Mouse (Mus musculus): ENCODE results near the gene Emx1. TPM values are rescaled to one million over a fixed set of nuclear protein-coding genes. Genes with fewer than 3 reads are reported as not detected.

The Emx1 gene
- total and polyA plus RNA-seq, 3 experiments, result not detected

DNA sequence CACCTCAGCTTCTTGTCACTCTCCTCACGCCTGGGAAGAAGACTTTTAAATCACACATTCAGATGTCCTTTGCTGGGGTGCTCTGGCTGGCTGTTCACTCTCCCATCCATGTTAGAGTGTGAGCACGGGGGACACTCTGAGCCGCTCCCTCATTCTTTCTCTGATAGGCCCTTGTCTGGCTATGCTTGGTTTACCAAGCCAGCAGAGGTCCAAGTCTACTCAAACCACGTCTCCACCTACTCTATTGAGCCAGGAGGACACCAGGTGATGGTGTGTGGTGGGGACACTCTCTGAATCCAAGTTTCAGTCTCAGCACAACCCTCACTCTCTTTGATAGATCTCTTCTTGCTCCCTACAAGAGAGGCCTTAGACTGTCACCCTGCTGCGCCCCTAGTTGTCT is 20.1 kb downstream of the Emx1 start:
- WGBS, result 77% methylated on average over 5 of the region's 5 CpGs
- no peak overlapping the region for H3K9ac ChIP-seq (ENCODE audit: low read depth, low read length)
- no peak overlapping the region for H3K4me3 ChIP-seq
- no peak for DNase-seq
- no peaks in the 10 kb centered on the region for H3K36me3 ChIP-seq (ENCODE audit: control insufficient read depth, insufficient read depth, low read length)
- no peak for TF ChIP-seq EP300 (IDR thresholded peaks at IDR 0.05; ENCODE audit: insufficient read depth, low read depth, low read length)
- TF ChIP-seq CTCF (IDR thresholded peaks at IDR 0.05), result no peak
- TF ChIP-seq POLR2A (IDR thresholded peaks at IDR 0.05; ENCODE audit: insufficient read depth, low read depth, low read length), result no peak
- H3K4me1 ChIP-seq (ENCODE audit: control insufficient read depth, insufficient read depth, low read length), result no peaks in the 10 kb centered on the region
- intact Hi-C loops (cut with DNase I), result no loop called here
- no peak overlapping the region for H3K27ac ChIP-seq
- H3K79me2 ChIP-seq (replicated peaks; ENCODE audit: control insufficient read depth, insufficient read depth, low read length), result no peaks in the 10 kb centered on the region
- no peaks in the 10 kb centered on the region for H3K27me3 ChIP-seq (ENCODE audit: control insufficient read depth, insufficient read depth, low read length)

- no peaks in the 10 kb centered on the region for H3K36me3 ChIP-seq (ENCODE audit: control insufficient read depth, insufficient read depth, low read length)
- H3K4me3 ChIP-seq, result no peak overlapping the region
- no peaks in the 10 kb centered on the region for H3K4me1 ChIP-seq (ENCODE audit: control insufficient read depth, insufficient read depth, low read length)
- intact Hi-C loops (cut with DNase I), result no loop called here
- TF ChIP-seq CTCF (IDR thresholded peaks at IDR 0.05), result no peak
- no peak for TF ChIP-seq EP300 (IDR thresholded peaks at IDR 0.05; ENCODE audit: insufficient read depth, low read depth, low read length)
- no peak for TF ChIP-seq POLR2A (IDR thresholded peaks at IDR 0.05; ENCODE audit: insufficient read depth, low read depth, low read length)
- DNase-seq, result no peak
- H3K27ac ChIP-seq, result no peak overlapping the region
- H3K79me2 ChIP-seq (replicated peaks; ENCODE audit: control insufficient read depth, insufficient read depth, low read length), result no peaks in the 10 kb centered on the region
- no peak overlapping the region for H3K9ac ChIP-seq (ENCODE audit: low read depth, low read length)
- 60% methylated on average over 9 of the region's 9 CpGs for WGBS
- H3K27me3 ChIP-seq (ENCODE audit: control insufficient read depth, insufficient read depth, low read length), result no peaks in the 10 kb centered on the region
Measured at GRCm38 (mm10) chr6:85209226-85209967, 22.2 kb downstream of the Emx1 start.

GRCm38 (mm10) chr6:85210686-85211085 is 23.4 kb downstream of the Emx1 start:
- H3K27me3 ChIP-seq (ENCODE audit: control insufficient read depth, insufficient read depth, low read length), result no peaks in the 10 kb centered on the region
- H3K36me3 ChIP-seq (ENCODE audit: control insufficient read depth, insufficient read depth, low read length), result no peaks in the 10 kb centered on the region
- H3K79me2 ChIP-seq (replicated peaks; ENCODE audit: control insufficient read depth, insufficient read depth, low read length), result no peaks in the 10 kb centered on the region
- H3K27ac ChIP-seq, result no peak overlapping the region
- H3K4me1 ChIP-seq (ENCODE audit: control insufficient read depth, insufficient read depth, low read length), result no peaks in the 10 kb centered on the region
- no peak overlapping the region for H3K9ac ChIP-seq (ENCODE audit: low read depth, low read length)
- no peak for DNase-seq
- no peak overlapping the region for H3K4me3 ChIP-seq
- intact Hi-C loops (cut with DNase I), result no loop called here
- 34% methylated on average over 1 of the region's 1 CpGs for WGBS
- TF ChIP-seq POLR2A (IDR thresholded peaks at IDR 0.05; ENCODE audit: insufficient read depth, low read depth, low read length) (no peak), CTCF (IDR thresholded peaks at IDR 0.05) (no peak), EP300 (IDR thresholded peaks at IDR 0.05; ENCODE audit: insufficient read depth, low read depth, low read length) (no peak)

DNA sequence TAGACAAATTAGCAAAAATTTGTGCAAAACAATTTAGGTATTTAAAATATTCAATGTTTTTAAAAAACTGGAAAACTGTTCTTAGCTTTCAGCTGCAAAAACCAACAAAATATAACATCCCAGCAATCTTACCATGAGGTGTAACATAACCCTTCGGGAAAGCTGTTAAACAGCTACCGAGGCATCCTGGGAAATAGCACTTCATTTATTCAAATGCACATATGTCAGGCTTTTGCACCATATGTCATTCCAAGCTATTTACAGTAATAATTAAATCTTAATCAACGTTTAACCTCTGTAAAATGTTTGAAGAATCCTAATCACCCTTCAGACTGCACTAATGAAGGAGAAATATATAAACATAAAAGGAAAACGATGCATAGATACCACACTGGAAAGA is 31.0 kb downstream of the Emx1 start:
- no peak overlapping the region for H3K27ac ChIP-seq
- H3K4me3 ChIP-seq, result no peak overlapping the region
- H3K27me3 ChIP-seq (ENCODE audit: control insufficient read depth, insufficient read depth, low read length), result no peaks in the 10 kb centered on the region
- no peak for DNase-seq
- TF ChIP-seq EP300 (IDR thresholded peaks at IDR 0.05; ENCODE audit: insufficient read depth, low read depth, low read length) (no peak), POLR2A (IDR thresholded peaks at IDR 0.05; ENCODE audit: insufficient read depth, low read depth, low read length) (no peak)
- no peak overlapping the region for H3K9ac ChIP-seq (ENCODE audit: low read depth, low read length)
- H3K79me2 ChIP-seq (replicated peaks; ENCODE audit: control insufficient read depth, insufficient read depth, low read length), result no peaks in the 10 kb centered on the region
- no peaks in the 10 kb centered on the region for H3K4me1 ChIP-seq (ENCODE audit: control insufficient read depth, insufficient read depth, low read length)
- no peaks in the 10 kb centered on the region for H3K36me3 ChIP-seq (ENCODE audit: control insufficient read depth, insufficient read depth, low read length)
- intact Hi-C loops (cut with DNase I), result no loop called here
- 82% methylated on average over 4 of the region's 4 CpGs for WGBS

DNA sequence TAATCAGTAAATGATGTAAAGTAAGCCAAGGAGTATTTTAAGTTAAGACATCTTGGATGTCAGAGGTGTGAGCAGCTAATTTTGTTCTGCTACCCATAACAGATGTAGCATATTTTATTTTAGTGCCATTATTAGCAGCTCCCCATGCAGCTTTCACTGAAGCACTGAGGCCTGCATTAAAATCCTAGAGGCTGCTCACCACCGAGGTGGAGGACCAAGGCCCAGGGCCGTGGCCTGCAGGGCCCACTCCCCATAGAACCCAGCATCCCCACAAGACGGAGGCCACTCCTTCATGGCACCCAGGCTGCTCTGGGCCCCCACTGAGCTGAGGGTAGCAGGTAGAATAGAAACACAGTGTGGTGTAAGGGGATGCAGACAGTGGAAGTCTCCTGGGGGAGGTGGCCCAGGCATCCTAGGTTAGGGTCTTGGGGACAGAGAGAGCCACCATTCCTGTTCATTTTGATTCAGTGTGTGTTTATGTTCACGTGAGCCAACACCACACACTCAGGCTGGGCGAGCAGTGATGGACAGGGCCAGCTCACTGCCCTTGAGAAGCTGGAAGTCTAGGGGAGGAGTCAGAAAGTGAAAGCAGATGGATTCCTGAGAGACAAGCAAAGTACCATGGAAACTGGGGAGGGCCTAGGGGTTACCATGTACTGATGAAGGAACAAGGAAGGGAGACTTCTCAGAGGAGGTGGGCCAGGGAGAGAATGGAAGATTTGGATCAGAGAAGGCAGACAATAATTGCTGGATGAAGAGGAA is 31.6 kb downstream of the Emx1 start:
- Histone ChIP-seq H3K27ac (no peak overlapping the region), H3K79me2 (replicated peaks; ENCODE audit: control insufficient read depth, insufficient read depth, low read length) (no peaks in the 10 kb centered on the region), H3K27me3 (ENCODE audit: control insufficient read depth, insufficient read depth, low read length) (no peaks in the 10 kb centered on the region), H3K36me3 (ENCODE audit: control insufficient read depth, insufficient read depth, low read length) (no peaks in the 10 kb centered on the region), H3K9ac (ENCODE audit: low read depth, low read length) (no peak overlapping the region), H3K4me3 (no peak overlapping the region), H3K4me1 (ENCODE audit: control insufficient read depth, insufficient read depth, low read length) (no peaks in the 10 kb centered on the region)
- WGBS, result 71% methylated on average over 5 of the region's 5 CpGs
- TF ChIP-seq CTCF (IDR thresholded peaks at IDR 0.05) (no peak), POLR2A (IDR thresholded peaks at IDR 0.05; ENCODE audit: insufficient read depth, low read depth, low read length) (no peak), EP300 (IDR thresholded peaks at IDR 0.05; ENCODE audit: insufficient read depth, low read depth, low read length) (no peak)
- intact Hi-C loops (cut with DNase I), result no loop called here
- DNase-seq, result no peak

- no peak for TF ChIP-seq EP300 (IDR thresholded peaks at IDR 0.05; ENCODE audit: insufficient read depth, low read depth, low read length)
- no peak for TF ChIP-seq CTCF (IDR thresholded peaks at IDR 0.05)
- no peak for TF ChIP-seq POLR2A (IDR thresholded peaks at IDR 0.05; ENCODE audit: insufficient read depth, low read depth, low read length)
- intact Hi-C loops (cut with DNase I), result no loop called here
- no peaks in the 10 kb centered on the region for H3K79me2 ChIP-seq (replicated peaks; ENCODE audit: control insufficient read depth, insufficient read depth, low read length)
- no peaks in the 10 kb centered on the region for H3K4me1 ChIP-seq (ENCODE audit: control insufficient read depth, insufficient read depth, low read length)
- H3K27ac ChIP-seq, result no peak overlapping the region
- H3K36me3 ChIP-seq (ENCODE audit: control insufficient read depth, insufficient read depth, low read length), result no peaks in the 10 kb centered on the region
- no peak for DNase-seq
- 92% methylated on average over 11 of the region's 11 CpGs for WGBS
- H3K9ac ChIP-seq (ENCODE audit: low read depth, low read length), result no peak overlapping the region
- no peak overlapping the region for H3K4me3 ChIP-seq
- no peaks in the 10 kb centered on the region for H3K27me3 ChIP-seq (ENCODE audit: control insufficient read depth, insufficient read depth, low read length)
Measured at GRCm38 (mm10) chr6:85219706-85220105, 32.5 kb downstream of the Emx1 start.

Measured in heart, adult 2 months (tissue).